Mouse (Mus musculus) right cerebral cortex, postnatal 25 days (tissue): ENCODE measurements at regions not wholly inside any gene's neighbourhood (a gene's known extent, or its start where the extent isn't known, plus 50 kb on each side); places are given as distances from the start of the nearest gene placed in this dataset.

Source experiments
- DNase-seq: peaks from one replicate; pipeline ENCODE4 v3.0.0; 2022

DNA sequence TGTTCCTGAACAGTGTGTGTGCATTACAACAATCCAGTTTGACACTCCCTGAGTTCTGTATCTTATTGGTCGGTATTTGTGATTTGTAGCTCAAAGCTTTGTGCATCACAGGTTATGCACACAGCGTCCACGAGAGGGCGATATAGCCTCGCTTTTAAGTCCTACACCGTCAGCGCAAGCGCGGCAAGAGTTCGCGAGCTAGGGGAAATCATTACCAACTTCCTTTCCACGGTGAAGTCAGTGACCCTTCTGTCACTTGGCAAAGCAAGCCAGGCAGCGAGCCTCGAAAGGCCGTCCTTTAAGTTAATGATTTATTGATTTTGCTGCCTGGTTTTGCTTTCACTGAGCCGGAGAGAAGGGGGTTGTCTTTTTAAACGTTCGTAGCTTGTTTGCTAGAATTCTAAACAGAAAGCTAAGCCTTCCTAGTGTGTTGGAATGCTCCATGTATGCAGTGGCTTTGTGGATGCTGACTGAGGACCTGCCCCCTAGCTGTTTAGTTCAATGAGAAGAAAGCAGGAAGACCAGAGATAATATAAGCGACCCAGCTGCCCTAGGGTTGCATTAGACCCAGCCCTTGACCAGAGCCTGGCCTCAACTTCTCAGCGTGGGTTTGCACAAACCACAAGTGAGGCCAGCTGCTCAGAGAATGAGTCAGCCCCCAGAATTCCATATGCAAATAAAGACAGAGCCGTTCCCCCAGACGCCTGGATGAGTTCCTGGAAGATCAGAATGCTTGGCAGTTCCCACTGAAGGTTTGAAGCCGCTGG lies 79.0 kb upstream of the Ipo5 start:
- DNase-seq = peak; percentile 90

DNA sequence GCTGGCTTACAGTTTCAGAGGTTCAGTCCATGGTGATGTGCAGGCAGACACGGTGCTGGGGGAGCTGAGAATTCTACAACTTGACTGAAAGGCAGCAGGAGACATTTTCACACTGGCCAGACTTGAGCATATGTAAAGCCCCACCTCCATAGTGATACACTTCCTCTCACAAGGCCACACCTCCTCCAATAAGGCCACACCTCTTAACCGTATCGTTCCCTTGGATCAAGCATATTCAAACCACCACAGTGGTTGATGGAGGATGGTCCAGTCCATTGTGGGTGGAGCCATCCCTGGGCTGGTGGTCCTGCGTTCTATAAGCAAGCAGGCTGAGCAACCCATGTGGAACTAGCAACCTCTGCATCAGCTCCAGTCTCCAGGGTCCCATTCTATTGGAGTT lies 76.2 kb upstream of the Ipo5 start:
- no peak for DNase-seq

DNA sequence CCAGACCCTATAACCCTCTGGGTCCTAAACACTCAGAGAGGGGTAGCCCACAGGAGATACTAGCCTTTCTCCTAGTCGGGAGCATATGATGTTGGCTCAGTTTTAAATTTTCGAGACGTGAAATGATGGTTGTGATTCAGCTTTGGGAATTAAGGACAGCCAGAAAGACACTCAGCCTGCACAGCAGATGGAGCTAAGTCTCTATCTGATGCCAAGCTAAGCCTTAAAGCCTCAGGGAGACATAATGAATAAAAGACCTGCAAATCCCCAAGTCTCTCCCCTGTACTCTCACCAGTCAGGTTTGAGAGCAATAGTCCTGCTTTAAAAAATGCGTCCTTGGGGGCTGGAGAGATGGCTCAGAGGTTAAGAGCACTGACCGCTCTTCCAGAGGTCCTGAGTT lies 75.3 kb upstream of the Ipo5 start:
- DNase-seq = no peak

DNA sequence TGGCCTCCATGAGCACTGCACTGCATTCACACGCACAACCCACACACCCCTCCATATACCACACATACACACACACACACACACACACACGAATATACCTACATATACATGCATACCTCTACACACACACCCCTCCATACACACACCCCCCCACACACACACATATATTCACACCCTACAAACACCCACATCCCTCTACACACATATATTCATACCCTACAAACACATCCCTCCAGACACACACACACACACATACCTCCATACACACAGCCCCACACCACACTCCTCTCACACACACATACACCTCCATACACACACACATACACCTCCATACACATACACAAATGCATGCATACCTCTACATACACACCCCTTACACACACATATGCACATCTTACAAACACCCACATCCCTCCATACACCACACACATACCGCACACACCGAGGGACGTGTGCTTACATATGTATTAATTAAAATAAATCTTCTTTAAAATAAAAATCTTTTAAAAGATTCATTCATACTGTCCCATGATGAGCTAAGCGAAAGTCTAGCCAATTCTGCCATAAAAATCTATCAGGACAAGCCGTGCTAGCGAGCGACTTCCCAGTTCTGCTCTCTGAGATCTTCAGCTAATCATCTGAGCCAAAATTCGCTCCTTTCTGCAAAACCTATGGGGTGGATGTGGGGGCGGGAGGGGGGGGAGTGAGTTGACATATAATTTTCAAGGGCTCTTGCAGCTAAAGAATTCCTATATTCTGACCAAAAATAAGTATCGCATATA lies 74.3 kb upstream of the Ipo5 start:
- no peak for DNase-seq

DNA sequence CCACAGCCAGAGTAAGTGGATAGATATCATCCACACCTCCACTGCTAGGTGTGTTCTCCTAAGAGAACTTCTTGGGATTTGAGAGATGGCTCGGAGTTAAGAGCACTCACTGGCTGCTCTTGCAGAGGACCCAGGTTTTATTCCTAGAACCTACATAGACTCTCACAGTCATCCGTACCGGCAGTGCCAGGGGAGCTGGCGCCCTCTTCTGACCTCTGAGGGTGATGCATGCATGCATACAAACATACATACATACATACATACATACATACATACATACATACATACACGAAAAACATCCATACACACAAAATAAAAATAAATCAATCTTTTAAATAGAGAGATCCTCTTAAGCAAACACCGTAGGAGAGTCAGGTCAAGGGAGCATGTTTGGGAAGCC lies 70.1 kb upstream of the Ipo5 start:
- no peak for DNase-seq

DNA sequence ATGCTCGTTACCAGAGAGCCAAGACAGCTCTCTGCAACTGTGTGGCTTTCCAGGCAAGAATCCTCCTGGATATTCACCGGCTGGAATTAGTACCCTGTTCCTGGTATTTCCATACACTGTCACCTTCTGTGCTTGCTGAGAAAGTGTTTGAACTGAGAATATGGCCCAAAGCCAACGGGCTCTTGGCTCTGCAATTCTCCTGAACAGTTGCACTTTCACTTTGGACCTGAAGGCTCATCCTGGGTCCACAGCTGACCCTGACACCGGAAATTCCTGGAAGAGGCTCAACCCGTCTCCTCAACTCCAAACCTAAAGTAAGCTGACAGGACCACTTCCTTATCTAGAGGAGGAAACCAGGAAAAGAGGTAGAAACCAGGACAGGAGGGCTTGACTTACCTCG lies 69.7 kb upstream of the Ipo5 start:
- no peak for DNase-seq

DNA sequence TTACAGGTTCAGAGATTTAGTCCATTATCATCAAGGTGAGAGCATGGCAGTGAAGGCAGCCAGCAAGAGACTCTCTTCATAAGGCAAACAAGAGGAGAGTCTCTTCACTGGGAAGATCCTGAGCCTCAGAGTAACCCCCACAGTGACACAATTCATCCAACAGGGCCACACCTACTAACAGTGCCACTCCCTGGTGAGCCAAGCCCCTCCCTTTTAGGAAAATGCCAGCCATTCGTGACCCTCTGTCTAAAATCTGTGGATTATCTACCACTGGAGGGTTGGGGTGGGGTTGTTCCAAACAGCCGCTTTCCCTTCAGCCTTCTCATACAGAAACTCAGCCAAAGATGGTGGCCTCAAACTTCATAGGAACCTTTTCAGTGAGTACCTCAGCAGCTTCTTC lies 65.9 kb upstream of the Ipo5 start:
- DNase-seq = no peak

DNA sequence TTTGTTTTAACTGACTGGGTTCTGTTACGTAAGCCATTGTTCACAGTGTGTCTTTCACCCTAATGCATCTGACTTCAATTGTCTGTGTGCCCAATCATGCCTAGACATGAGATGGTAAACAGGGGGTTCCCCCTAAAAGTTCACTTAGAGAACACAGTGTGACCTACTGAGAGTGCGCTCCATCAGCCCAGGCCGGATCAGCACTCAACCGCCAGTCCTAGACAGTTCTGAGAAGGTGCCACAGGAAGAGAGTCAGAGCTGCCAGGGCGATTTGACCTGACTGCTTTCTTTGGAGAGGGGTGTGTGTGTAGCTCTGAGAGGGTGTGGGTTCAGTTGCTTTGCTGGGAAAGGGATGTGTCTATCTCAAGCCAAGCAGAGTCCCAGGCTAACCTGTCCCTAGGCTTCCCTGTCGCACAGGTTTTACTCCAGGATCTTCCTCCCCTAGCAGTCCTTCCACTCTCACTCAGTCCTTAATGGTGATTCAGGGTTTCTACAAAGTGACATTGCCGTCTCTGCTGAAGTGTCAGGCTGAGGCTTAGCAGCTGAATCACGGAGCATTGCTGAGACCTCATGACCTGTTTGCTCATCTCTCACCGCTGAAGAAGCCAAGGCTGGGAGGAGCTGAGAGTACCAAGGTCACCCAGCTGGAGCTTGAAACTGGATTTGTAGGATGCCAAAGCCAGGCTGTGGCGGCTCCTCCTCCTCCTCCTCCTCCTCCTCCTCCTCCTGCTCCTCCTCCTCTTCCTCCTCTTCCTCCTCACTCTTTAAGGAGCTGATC lies 64.8 kb upstream of the Ipo5 start:
- DNase-seq = no peak

DNA sequence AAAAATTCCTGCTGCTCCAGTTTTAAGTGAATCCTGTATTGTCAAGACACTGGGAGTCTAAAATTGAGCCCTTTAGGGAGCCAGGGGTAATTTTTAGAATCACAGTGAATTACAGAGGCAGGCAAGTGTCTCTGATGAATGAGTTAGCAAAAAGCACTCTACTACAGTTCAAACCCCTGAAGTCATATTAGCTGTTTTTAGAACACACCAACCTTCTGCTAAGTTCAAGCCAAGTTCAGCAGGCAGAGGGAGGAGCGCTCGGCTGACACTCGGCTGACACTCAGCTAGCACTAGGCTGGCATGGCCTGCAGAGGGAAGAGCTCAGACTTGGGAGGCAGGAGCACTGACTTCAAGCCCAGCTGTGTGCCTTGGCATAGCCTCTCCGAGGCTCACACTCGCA lies 64.0 kb upstream of the Ipo5 start:
- DNase-seq = no peak

DNA sequence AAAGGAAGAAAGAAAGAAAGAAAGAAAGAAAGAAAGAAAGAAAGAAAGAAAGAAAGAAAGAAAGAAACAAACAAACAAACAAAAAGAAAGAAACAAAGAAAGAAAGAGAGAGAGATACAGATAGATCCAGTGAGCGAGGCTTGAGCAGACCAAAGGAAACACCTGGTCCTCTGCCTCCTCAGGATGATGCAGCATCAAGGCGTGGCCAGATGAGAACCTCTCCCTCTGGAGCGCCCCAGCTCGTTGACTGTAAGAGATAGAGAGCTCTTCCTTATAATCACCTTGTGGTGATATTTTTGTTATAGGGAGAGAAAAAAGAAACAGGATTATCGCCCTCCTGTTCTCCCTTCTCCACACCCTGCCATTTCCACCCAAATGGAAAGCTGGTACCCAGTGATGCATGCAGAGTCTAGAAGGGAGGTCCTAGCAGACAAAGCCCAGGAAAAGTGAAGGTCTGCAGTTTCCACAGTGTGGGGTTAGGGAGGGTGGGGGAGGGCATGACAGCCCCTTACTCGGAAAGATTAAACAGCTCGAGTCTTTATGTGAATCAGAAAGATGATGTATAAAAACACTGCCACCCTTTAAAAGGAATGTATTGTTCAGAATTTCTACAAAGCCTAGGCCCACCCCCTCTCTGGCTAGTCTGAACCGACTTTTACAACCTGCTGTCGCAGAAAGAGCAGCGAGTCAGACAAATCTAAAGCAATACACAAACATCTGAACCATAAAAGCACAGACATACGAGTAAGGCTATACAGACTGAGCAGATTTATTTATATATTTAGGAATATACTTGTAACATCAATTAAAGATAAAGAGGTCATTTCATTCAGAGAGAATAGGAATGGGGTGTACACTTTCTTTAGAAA lies 62.7 kb upstream of the Ipo5 start:
- no peak for DNase-seq

DNA sequence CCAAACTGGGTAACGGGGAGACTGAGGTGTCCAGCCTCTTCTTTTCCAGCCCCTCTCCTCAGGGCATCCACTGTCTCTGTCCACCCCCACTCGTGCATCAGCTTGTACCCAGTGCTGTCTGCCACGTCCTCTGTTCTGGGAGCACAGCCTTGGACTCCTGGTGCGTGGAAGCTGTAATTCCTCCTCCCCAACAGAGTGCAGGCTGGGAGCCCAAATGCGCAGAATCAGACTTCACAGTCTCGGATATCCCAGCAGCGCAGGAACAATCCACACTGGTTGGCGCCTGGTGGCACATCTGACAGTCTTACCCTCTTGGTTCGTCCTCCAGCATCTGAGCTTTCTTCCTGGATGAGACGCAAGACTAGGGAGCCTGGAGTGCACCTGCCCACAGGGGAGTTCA lies 61.9 kb upstream of the Ipo5 start:
- DNase-seq = no peak

DNA sequence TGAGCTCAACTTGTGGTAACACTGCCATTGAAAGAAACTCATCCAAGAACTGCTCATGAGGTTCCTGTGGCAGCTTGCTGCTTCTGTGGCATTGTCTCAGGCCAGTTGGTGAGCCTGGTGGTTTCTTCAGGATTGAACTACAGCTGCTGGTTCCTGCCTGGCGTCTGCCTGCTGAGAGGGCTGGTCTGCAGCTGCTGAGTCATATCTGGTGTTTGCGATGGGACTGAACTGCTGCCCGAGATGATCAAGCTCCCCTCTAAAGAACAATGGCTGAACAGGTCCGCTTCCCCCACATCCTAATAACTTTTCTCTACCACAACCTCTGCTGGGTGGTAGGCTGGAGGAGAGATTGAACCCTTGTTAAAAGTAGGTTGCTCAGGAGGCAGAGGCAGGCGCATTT lies 57.4 kb upstream of the Ipo5 start:
- DNase-seq = no peak

DNA sequence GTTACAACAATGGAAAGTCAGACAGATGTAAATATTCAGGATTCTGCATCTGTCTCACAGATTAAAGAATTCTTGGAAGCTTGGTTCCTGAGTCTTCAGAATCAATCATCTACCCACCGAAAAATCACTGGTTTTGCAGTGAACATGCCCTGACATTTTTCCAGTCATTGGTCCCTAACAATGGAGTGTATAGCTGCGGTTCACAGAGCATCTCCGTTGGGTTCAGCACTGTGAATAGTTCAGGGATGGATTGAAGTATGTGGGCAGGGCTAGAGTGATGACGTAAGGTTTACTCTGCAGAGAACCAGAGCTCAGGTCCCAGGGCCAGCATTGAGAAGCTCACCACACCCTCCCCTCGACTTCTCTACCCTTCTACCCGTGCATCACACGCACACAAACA lies 56.5 kb upstream of the Ipo5 start:
- no peak for DNase-seq

DNA sequence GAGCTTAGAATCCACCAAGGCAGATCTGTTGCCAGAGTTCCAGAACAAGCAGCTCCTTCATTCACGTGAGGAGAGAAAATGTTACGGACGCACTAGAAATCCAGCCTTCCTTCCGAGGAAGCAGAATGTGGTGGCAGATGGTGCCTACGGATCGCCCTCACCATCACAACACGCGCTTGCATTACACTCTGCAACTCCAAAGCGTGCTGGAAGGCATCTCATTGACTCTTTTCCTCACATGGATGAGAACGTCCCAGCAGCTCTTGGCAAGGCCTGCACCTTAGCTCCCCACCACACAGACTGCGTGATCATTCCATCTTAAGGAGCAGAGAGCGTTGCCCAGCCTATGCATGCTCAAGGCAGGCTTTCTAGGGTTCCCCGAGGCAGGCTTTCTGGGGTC lies 55.8 kb upstream of the Ipo5 start:
- DNase-seq = peak; percentile 56
